Mouse (Mus musculus): Measurements from ENCODE around the gene Pgam5.

Pgam5 gene

DNA sequence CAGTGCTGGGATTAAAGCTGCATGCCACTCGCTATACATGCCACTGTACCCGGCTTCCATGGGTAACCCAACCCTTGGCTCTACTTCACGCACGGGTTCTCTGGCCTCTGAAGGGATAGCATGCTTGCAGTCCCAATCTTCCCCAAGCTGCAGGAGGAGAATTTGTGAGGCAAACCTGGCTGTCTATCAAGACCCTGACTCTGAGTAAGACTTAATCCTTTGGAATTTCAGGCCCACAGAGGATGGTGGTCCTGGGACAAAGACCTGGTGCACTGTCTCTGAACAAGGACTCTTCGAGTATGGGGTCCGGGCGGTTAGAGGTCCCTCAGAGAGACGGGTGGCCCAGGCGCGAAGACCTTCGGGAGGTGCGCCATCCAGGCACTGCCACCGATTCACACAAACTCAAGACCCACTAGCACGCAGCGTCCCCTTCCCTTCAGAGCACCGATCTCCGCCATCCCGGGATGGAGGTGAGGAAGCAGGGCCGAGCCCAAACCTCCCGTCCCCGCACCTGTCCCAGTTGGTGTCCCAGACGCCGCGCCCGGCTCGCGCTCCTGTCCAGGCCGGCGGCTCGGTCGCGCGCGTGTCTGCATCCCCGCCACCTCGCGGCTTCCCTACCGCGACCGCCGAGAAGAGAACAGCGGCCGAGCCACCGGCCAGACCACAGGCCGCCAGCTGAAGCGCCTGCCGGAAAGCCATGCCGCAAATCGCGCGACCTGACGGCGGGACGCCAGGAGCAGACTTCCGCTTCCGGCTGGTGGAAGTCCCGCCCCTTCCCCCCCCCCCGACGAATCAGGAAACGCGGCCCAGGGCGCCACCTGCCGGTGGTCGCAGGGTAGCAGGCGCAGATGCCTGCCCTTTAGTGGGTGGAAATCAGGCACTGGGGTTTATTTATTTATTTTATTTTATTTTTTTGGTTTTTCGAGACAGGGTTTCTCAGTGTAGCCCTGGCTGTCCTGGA, at the start of gene Pgam5:
TSS of gene Pgam5 (minus strand) at position 773 of the 961 bp plus-strand sequence.
- peak; percentile 84 to 86 for DNase-seq (ENCODE audit: low spot score in 2 of 2)

GRCm38 (mm10) chr5:110313127-110313526, 43.4 kb upstream of the Pgam5 start:
- DNase-seq (ENCODE audit: low spot score in 2 of 2): no peak

GRCm38 (mm10) chr5:110308861-110309260, 39.1 kb upstream of the Pgam5 start:
- no peak for DNase-seq (ENCODE audit: low spot score in 2 of 2)

DNA sequence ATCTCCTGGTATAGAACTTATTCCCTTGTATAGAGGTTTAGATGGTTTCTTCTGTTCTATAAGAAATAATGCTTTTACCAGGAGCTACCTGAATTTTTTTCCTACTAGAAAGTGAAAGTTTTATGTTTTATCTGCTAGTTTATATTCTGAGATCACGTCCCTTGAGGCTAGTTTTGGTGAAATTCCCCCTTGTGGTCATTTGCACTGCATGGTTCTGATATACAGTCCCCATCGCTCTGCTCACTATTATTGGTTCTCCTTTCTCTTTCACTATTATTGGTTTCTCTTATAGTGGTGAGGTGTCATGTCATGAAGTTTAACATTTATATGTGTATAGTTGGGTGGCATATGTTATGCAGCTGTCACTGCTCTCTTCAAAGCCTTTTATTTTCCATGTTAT, 30.9 kb upstream of the Pgam5 start:
- no peak for DNase-seq (ENCODE audit: low spot score in 2 of 2)

- no peak for DNase-seq (ENCODE audit: low spot score in 2 of 2)
Observed at GRCm38 (mm10) chr5:110296637-110297036, 26.9 kb upstream of the Pgam5 start.

DNA sequence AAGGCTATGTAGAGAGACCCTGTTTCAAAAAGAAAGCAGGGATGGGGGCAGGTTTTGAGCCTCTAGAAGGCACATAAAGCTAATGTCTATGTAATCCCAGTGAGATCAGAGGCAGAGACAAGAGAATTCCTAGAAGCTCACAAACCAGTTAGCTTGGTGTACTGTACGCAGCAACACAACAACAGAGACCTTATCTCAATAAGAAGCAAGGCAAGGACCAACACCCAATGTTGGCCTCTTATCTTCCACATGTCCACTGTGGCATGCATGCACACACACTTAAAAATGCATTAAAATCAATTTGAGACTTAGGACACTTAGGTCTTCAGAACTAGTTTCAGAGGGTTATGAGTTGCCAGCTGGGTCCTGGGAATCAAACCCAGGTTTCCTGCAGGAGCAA, 21.9 kb upstream of the Pgam5 start:
- DNase-seq (ENCODE audit: low spot score in 2 of 2): no peak

DNA sequence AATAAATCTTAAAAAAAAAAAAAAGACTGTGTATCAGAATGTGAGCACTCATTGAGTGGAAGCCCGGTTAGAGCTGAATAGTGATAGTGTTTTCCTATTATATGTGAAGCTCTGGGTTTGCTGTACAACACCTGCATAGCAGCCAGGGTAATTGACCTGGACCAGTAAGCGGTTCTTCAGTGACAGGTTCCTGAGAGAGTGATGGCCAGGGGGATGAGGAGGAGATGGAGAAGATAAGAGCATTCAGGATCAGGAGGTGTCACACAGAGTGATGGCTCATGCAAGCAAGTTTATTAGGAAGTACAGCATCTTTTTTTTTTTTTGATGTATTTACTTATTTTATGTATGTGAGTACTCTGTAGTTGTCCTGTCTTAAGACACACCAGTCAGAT, 17.4 kb upstream of the Pgam5 start:
- no peak for DNase-seq (ENCODE audit: low spot score in 2 of 2)

- no peak for DNase-seq (ENCODE audit: low spot score in 2 of 2)
Observed at GRCm38 (mm10) chr5:110286446-110287083, 16.9 kb upstream of the Pgam5 start.

GRCm38 (mm10) chr5:110285770-110286445, 16.2 kb upstream of the Pgam5 start, which contains the start of the genes Pxmp2 and Pole:
TSS of gene Pxmp2 (minus strand) at chr5:110286186.
TSS of gene Pole (plus strand) at chr5:110286306.
- DNase-seq (ENCODE audit: low spot score in 2 of 2): peak; percentile 89 to 90

GRCm38 (mm10) chr5:110285156-110285555, 15.4 kb upstream of the Pgam5 start:
- no peak for DNase-seq (ENCODE audit: low spot score in 2 of 2)

DNA sequence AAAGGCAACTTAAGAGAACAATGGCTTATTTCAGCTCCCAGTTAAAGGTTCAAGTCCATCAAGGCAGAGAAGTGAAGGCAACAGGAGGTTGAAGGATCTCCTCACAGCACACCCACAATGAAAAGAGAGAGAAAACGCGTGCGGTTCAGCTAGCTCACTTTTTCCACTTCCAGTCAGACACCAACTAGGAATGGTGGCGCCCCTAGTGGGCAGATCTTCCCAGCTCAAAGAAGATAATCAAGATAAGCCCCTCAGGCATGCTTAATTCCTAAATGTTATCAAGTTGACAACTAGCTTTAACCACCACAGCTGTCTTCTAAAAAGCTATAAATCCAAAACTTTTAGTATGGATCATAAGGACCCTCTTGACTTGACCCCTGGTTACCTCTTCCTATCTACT, 14.8 kb upstream of the Pgam5 start:
- DNase-seq (ENCODE audit: low spot score in 2 of 2): peak in 1 of 2 experiments; percentile 18

- no peak for DNase-seq (ENCODE audit: low spot score in 2 of 2)
Observed at GRCm38 (mm10) chr5:110281984-110282383, 12.3 kb upstream of the Pgam5 start.

- DNase-seq (ENCODE audit: low spot score in 2 of 2): no peak
Observed at GRCm38 (mm10) chr5:110276910-110277309, 7.2 kb upstream of the Pgam5 start.

DNA sequence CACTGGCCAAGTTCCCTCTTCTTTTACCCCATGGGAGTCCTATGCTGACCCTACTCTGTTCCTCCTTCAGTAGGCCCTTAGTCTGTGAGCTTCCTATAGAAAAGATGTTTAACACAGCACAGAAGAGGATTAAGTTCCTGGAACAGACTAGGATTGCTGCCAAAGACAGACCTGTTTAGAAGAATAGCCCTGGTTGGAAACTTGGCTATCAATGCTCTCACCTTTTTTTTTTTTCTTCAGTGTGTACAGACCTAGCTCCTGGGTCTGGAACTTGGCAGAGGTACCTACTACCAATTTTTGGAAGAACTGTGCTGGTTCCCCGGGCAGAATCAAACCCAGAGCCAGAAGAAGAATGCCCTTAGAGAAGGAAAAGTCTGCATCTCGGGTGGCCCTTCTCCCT, 6.7 kb upstream of the Pgam5 start:
- DNase-seq (ENCODE audit: low spot score in 2 of 2): no peak

DNA sequence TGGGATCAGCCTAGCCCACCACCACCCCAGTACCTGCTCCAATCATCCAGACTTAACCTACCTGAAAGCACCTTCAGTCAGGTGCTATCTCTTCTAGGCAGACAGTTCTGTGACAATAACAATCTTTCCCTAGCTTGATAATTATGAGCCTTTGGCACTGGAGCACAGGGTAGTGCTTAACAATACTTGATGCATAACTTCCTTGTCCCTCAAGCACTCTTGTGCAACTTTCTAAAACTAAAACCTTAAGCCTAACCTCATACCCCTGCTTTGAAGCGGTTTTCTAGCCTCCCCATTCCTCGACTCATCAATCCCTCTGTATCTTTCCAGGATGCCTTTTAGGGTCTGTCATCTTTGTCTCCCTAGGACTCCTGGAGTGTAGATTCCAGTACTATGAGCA, 5.1 kb upstream of the Pgam5 start:
- no peak for DNase-seq (ENCODE audit: low spot score in 2 of 2)

GRCm38 (mm10) chr5:110274147-110274546, 4.4 kb upstream of the Pgam5 start:
- DNase-seq (ENCODE audit: low spot score in 2 of 2): no peak

DNA sequence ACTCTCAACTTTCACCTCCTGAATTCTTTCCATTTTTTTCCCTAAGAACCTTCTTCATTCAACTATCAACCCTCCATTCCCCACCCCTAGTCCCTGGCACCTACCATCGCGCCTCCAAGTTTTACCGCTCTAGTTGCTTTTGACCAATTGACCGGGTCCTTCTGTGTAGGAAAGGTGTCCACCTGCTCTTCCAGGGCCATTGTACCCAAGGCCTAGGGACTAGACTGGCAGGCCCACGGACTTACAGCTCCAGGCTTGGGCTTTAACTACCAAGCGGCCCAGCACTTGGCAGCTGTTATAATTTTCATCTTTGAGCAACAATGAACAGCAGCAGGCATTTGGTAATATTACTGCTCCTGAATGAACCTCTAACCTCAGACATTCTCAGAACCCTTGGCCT, 529 bp upstream of the Pgam5 start:
- DNase-seq (ENCODE audit: low spot score in 2 of 2): no peak

DNA sequence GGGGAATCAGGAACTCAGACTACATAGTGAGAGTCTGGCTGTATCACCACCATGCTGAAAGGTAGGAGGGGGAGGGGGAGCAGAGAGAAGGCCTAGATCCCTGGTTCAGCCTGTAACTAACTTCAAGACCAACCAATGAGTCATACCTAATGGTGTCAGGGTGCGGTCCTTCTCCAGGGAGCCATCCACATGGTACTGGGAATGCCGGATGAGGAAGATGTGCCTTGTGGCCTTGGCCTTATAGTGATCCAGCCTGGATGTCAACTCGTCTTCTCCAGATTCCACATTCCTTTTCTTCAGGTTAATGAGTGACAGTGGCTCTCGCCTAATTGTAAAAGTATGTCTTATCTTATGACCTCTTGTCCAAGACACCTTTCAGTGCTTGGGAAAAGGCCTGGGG, 2.8 kb downstream of the Pgam5 start:
- DNase-seq (ENCODE audit: low spot score in 2 of 2): no peak

DNA sequence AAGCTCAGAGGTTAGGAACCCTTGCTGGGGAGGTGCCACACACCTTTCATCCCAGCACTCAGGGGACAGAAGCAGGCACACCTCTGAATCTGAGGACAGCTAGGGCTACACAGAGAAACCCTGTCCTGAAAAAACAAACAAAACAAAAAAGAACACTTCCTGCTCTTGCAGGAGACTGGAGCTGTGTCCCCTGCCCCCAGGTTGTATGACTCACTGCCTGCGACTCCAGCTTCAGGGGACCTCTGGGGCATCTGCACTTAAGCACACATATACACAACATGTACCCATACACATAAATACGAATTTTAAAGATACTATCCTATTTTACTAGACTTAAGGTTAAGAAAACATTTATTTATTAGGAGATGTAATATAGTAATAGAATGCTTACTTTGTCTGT, 25.6 kb downstream of the Pgam5 start:
- DNase-seq (ENCODE audit: low spot score in 2 of 2): no peak

- peak in 1 of 2 experiments; percentile 7 for DNase-seq (ENCODE audit: low spot score in 2 of 2)
Observed at GRCm38 (mm10) chr5:110232346-110232745, 37.4 kb downstream of the Pgam5 start.

- no peak for DNase-seq (ENCODE audit: low spot score in 2 of 2)
Observed at GRCm38 (mm10) chr5:110231638-110232037, 38.1 kb downstream of the Pgam5 start.

GRCm38 (mm10) chr5:110230780-110231461, 38.8 kb downstream of the Pgam5 start, which contains the start of gene Ankle2:
TSS of gene Ankle2 (plus strand) at chr5:110231004.
- peak; percentile 89 to 90 for DNase-seq (ENCODE audit: low spot score in 2 of 2)

All from heart, adult 9 months (tissue).